Mouse (Mus musculus) neural tube, embryonic 13.5 days (tissue): ENCODE measurements around the gene Trp53i11. TPM values are rescaled to one million over a fixed set of nuclear protein-coding genes. Genes with fewer than 3 reads are reported as not detected.
A peak's percentile ranks its signal among the peaks of the same experiment; 100 is the strongest.

Source experiments
- ATAC-seq: fragments of 200-750 bp; cut with Nextera tagmentation; 2 replicates; pipeline ENCODE4 v1.8.0; 2017; ENCODE audit warnings: low read depth, mild to moderate bottlenecking, moderate TSS enrichment, moderate library complexity
- H3K27ac ChIP-seq: fragments of 300-500 bp; sonication (generic); replicated peaks from 2 replicates; pipeline ENCODE4 v1.5.1; 2015; ENCODE audit warnings: moderate library complexity, mild to moderate bottlenecking, inconsistent platforms
- H3K27me3 ChIP-seq: fragments of 300-500 bp; sonication (generic); 2 replicates; pipeline ENCODE4 v1.6.1; 2015; ENCODE audit warnings: mild to moderate bottlenecking, inconsistent platforms
- H3K36me3 ChIP-seq: fragments of 300-500 bp; sonication (generic); 2 replicates; pipeline ENCODE4 v1.6.1; 2015; ENCODE audit warnings: mild to moderate bottlenecking, inconsistent platforms
- H3K4me1 ChIP-seq: fragments of 300-500 bp; sonication (generic); replicated peaks from 2 replicates; pipeline ENCODE4 v1.6.1; 2015; ENCODE audit warnings: inconsistent platforms
- H3K4me2 ChIP-seq: fragments of 300-500 bp; sonication (generic); 2 replicates; pipeline ENCODE4 v1.6.1; 2015; ENCODE audit warnings: inconsistent platforms, mild to moderate bottlenecking, moderate library complexity
- H3K4me3 ChIP-seq: fragments of 300-500 bp; sonication (generic); 2 replicates; pipeline ENCODE4 v1.5.1; 2015; ENCODE audit warnings: mild to moderate bottlenecking, inconsistent platforms
- H3K9ac ChIP-seq: fragments of 300-500 bp; sonication (generic); 2 replicates; pipeline ENCODE4 v1.6.1; 2015; ENCODE audit warnings: moderate library complexity, mild to moderate bottlenecking, inconsistent platforms
- H3K9me3 ChIP-seq: fragments of 300-500 bp; sonication (generic); 2 replicates; pipeline ENCODE4 v1.6.1; 2016; ENCODE audit warnings: inconsistent platforms
- WGBS: fragments of 180-500 bp; shearing (Covaris S2); methylation state at CpG from one replicate; pipeline ENCODE4 v1.1.7; 2015; 5-methylcytosine and 5-hydroxymethylcytosine counted together
- polyA plus RNA-seq: library from polyadenylated mRNA; unstranded; fragments of >200 nt; fragmentation: Nextera tagmentation; extraction: Ambion mirVana; gene quantifications from 2 replicates; pipeline ENCODE4 v1.2.1, GENCODE M21; 2015

Gene Trp53i11
- polyA plus RNA-seq, 1 experiment from 2014 or later: 150 TPM

DNA sequence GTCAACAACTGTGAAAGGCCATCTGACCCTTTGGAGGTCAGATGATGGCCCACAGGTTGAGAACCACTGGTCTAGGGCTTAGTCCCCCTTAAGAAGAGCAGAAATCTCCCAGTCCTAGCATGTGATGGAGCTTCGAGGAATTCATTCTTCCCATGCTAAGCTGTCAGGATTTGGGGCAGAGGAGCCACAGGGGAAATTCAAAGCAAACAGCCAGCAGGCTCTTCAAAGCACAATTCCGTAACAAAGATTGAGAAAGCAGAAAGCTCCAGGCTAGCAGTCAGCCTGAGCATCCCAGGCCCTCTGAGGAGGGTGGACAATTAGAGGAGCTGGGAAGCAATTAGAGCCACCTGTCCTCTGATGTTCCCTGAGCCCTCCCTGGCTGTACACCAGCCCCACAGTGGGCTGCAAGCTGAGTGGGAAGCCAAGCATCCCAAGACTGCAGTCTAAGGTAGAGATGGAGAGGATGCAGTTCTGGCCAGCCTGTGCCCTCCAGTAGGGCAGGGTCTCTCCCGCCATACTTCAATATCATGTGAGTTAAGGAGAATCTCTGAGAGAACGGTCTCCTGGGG lies 26.8 kb upstream of the Trp53i11 start:
- ATAC-seq: no peak
- no peaks in the 10 kb centered on the region for H3K27me3 ChIP-seq
- no peak overlapping the region for H3K27ac ChIP-seq
- 68% methylated on average over 4 of the region's 4 CpGs for WGBS
- H3K9me3 ChIP-seq: no peaks in the 10 kb centered on the region
- no peaks in the 10 kb centered on the region for H3K36me3 ChIP-seq
- H3K9ac ChIP-seq: no peak overlapping the region
- H3K4me1 ChIP-seq: peaks cover 19% of the 10 kb centered on the region
- H3K4me2 ChIP-seq: no peak overlapping the region
- no peak overlapping the region for H3K4me3 ChIP-seq

DNA sequence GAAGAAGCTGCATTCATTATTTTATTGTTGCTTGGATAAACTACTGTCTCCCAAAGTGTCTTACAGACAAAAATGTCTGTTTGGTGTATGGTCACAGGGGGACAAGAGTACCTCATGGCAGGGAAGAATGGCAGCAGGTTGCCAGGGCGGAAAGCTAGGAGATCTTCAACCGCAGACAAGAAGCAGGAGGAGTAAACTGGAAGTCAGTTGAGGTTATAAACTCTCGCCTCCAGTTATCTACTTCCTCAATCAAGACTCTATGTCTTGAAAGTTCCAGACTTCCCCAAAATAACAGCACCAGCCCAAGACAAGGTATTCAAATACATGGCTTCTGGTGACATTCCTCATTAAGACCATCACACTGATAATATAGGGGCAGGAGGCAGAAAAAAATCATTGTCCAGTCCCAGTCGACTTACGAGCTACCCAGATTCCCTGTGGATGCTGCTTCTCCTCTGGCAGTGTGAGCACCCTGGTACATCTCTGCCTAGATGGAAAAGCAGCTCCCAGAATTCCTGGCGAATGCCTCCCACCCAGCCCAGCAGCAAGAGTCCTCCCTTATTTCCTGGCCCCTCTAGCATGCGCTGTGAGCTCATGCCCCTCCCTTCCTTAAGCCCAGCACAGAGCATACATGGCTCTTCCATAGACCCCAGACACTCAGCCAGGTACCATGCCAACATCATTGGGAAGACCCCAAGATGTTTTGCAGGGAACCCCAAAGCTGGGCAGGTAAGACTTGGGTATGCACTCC lies 25.3 kb upstream of the Trp53i11 start:
- no peak for ATAC-seq
- no peaks in the 10 kb centered on the region for H3K27me3 ChIP-seq
- no peaks in the 10 kb centered on the region for H3K9me3 ChIP-seq
- H3K27ac ChIP-seq: no peak overlapping the region
- H3K4me3 ChIP-seq: no peak overlapping the region
- no peak overlapping the region for H3K9ac ChIP-seq
- no peaks in the 10 kb centered on the region for H3K36me3 ChIP-seq
- H3K4me1 ChIP-seq: peaks cover 28% of the 10 kb centered on the region
- H3K4me2 ChIP-seq: no peak overlapping the region
- WGBS: 85% methylated on average over 7 of the region's 7 CpGs

DNA sequence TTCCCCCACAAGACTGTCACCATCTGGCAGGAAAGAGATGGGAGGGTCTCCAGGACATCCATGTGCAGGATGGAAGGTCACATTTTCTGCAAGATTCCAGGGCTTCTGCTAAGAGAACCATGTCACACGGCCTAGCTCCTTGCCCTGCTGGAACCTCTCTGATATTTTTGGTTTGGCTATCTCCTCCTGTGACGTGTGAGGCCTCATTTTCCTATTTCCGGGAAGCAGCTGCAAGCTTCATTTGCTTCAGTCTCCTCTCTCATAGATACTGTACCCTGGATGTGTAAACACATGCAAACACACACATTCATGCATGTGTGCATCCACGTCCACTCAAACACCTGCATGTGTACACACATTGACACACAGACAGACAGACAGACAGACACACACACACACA lies 24.6 kb upstream of the Trp53i11 start:
- Histone ChIP-seq H3K27me3 (no peaks in the 10 kb centered on the region), H3K36me3 (no peaks in the 10 kb centered on the region), H3K4me2 (no peak overlapping the region), H3K4me3 (no peak overlapping the region), H3K9ac (no peak overlapping the region), H3K27ac (no peak overlapping the region), H3K9me3 (no peaks in the 10 kb centered on the region), H3K4me1 (peaks cover 28% of the 10 kb centered on the region)
- WGBS: 86% methylated on average over 4 of the region's 4 CpGs
- no peak for ATAC-seq

DNA sequence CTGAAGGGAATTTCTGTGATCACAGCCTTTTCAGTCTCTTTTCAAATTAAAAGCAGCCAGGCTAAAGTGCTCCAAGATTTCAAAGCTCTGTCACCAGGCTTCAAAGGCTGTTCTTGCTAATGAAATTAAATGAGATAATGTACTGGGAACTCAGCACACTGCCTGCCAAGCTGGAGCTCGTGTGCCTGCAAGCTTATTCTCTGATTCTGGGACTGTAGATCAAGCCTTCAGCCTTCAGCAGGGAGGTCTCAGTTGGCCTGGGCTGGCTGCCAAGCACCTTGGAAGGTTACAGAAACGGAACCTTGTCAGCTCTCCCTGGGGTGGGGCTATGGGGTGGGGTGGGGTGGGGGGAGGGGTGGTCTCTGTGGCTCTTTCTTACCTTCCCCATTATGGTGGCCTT lies 24.0 kb upstream of the Trp53i11 start:
- H3K4me2 ChIP-seq: no peak overlapping the region

DNA sequence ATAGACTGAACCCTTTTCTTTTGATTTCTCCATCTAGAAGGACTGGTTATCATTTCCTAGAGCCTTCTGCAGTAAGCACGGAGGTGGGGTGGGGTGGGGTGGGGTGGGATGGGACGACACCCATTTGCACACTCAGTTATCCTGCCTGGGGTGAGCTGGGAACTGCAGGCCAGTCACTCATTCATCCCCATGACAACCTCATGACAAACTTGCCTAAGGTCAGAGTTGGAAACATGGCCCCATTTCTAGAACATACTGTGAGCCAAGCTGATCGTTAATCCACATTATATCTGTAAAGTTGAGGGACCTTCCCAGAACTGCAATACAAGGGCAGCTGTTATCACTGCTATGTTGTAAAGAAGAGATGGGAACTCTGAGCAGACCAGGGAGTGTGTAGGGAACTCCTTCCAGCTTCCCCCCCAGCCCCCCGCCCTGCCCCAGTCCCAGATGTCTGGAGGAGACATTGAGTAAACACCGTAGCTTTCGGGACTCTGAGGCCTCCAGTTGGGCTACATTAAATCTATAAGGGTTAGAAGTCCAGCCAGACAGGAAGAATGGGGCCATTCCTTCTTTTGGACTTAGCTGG lies 23.5 kb upstream of the Trp53i11 start:
- Histone ChIP-seq H3K27me3 (no peaks in the 10 kb centered on the region), H3K36me3 (no peaks in the 10 kb centered on the region), H3K9me3 (no peaks in the 10 kb centered on the region), H3K27ac (no peak overlapping the region), H3K4me2 (no peak overlapping the region), H3K9ac (no peak overlapping the region), H3K4me1 (peaks cover 28% of the 10 kb centered on the region), H3K4me3 (no peak overlapping the region)
- WGBS: 84% methylated on average over 6 of the region's 6 CpGs
- no peak for ATAC-seq

More for the DNA sequence above, 24.0 kb upstream of the Trp53i11 start:
- no peaks in the 10 kb centered on the region for H3K9me3 ChIP-seq
- no peaks in the 10 kb centered on the region for H3K36me3 ChIP-seq
- no peak overlapping the region for H3K27ac ChIP-seq
- H3K9ac ChIP-seq: no peak overlapping the region
- no peak overlapping the region for H3K4me3 ChIP-seq
- H3K4me1 ChIP-seq: peaks cover 28% of the 10 kb centered on the region
- ATAC-seq: no peak
- 25% methylated on average over 2 of the region's 2 CpGs for WGBS
- H3K27me3 ChIP-seq: no peaks in the 10 kb centered on the region

DNA sequence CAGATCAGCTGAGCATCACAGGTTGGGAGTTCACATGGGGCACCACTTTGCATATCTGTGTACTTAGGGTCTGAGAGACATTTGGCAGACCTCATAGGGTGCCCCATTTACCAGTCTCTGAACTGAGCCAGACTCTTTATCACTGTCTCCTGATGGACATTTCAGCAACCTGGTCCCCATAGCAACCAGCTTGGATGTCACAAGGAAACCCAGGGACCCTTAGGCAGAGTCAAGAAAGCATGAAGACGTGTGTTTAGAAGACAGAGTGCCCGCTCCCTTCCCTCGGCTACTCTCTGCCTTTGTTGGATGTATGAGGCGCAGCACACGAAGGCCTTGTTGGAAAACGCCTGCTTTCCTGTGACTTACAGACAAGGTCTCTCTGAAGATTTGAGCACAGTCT lies 21.1 kb upstream of the Trp53i11 start:
- no peaks in the 10 kb centered on the region for H3K9me3 ChIP-seq
- H3K27me3 ChIP-seq: no peaks in the 10 kb centered on the region
- peaks cover 33% of the 10 kb centered on the region for H3K4me1 ChIP-seq
- WGBS: 68% methylated on average over 6 of the region's 6 CpGs
- no peaks in the 10 kb centered on the region for H3K36me3 ChIP-seq
- H3K9ac ChIP-seq: no peak overlapping the region
- H3K27ac ChIP-seq: no peak overlapping the region
- H3K4me2 ChIP-seq: no peak overlapping the region
- ATAC-seq: no peak
- H3K4me3 ChIP-seq: no peak overlapping the region

DNA sequence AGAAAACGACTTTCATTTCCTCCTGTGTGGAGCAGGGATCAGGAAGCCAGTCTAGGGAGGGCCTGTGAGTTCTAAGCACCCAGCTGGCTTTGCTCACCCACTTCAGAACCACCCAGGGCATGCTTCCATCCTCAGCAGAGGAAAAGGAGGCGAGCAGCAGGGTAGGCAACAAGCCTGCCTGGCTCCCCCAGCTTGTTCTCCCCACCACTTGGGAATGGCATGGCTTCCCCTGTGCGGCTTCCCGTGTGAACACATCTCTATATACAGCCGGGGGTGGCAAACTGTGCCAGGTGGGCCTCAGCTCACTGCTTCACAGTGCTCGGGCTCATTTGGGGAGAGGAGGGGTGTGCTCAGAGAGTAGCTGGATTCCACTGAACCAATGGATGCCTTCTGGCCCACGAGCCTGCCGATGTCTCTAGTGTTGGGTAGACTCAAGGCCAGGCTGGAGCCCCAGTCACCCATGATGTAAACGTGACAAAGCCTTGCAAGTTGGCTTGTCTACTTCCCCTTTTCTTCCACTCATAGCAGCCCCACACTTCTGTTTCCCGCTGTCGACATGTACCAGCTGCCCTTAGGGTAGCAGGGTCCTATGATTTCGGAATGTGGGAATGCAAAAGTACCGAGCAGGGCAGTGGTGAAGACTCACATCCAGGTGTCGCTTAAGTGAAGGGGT lies 20.5 kb upstream of the Trp53i11 start:
- Histone ChIP-seq H3K27ac (no peak overlapping the region), H3K9ac (no peak overlapping the region), H3K27me3 (no peaks in the 10 kb centered on the region), H3K9me3 (no peaks in the 10 kb centered on the region), H3K4me2 (no peak overlapping the region), H3K36me3 (no peaks in the 10 kb centered on the region), H3K4me1 (peaks cover 38% of the 10 kb centered on the region), H3K4me3 (no peak overlapping the region)
- 84% methylated on average over 14 of the region's 14 CpGs for WGBS
- ATAC-seq: no peak

DNA sequence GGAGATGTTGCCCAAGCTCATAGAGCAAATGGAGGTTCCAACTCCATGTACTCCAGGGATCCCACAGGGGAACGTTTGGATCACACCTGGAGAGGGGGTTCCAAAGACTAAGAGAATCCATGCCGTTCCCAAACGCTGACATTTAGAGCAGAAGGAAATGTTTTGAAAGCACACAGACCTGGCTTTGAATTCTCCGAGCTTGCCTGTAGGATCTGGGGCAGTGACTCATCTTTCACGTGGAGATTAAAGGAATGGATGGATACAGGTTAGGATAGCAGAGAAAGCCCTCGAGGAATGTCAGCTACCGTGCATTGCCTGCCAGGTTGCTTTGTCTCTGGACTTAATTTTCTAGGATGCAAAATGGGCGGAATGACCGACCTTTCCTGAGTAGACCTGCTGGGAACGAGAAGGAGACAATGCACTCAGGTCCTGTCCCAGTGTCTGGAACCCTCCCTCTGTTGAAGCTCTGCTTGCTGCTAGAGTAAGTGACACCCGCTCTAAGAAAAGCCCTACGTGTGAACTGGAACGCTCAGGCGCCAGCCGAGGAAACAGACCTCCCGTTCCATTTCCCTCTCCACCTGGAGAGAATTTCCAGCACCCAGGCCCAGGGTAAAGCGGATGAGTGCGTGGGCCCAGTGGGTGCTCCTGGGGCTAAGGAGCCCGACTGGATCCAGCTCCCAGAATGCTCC lies 17.0 kb upstream of the Trp53i11 start:
- H3K27ac ChIP-seq: peak overlapping the region; percentile 75
- no peak overlapping the region for H3K4me2 ChIP-seq
- no peaks in the 10 kb centered on the region for H3K36me3 ChIP-seq
- 74% methylated on average over 19 of the region's 19 CpGs for WGBS
- peaks cover 59% of the 10 kb centered on the region for H3K4me1 ChIP-seq
- no peak overlapping the region for H3K9ac ChIP-seq
- ATAC-seq: peak; percentile 46; the same call in 1 of the 2 replicates
- H3K4me3 ChIP-seq: no peak overlapping the region
- H3K27me3 ChIP-seq: no peaks in the 10 kb centered on the region
- no peaks in the 10 kb centered on the region for H3K9me3 ChIP-seq

DNA sequence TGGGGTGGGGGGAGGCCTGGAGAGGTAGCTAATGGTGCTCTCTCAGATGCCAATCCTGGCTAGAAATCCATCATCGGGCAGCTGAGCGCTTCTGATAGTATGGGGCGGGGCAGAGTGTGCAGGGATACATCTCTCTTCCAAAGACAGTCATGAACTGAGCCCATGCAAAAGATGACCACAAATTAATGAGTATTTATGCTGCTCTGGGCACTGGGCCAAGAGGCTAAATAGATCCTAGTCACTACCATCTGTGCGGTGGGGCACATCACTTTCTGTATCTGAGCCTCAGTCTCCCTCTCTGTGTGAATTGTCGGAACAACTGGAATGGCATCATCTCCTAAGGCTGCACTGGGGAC lies 16.5 kb upstream of the Trp53i11 start:
- H3K27ac ChIP-seq: peak overlapping the region; percentile 75
- no peak overlapping the region for H3K9ac ChIP-seq
- no peaks in the 10 kb centered on the region for H3K36me3 ChIP-seq
- H3K4me2 ChIP-seq: no peak overlapping the region
- 0 out of 2 replicates have a peak, but pooled peaks have one; percentile 36 for ATAC-seq
- H3K4me3 ChIP-seq: no peak overlapping the region
- no peaks in the 10 kb centered on the region for H3K9me3 ChIP-seq
- WGBS: 48% methylated on average over 5 of the region's 5 CpGs
- no peaks in the 10 kb centered on the region for H3K27me3 ChIP-seq
- peaks cover 64% of the 10 kb centered on the region for H3K4me1 ChIP-seq

DNA sequence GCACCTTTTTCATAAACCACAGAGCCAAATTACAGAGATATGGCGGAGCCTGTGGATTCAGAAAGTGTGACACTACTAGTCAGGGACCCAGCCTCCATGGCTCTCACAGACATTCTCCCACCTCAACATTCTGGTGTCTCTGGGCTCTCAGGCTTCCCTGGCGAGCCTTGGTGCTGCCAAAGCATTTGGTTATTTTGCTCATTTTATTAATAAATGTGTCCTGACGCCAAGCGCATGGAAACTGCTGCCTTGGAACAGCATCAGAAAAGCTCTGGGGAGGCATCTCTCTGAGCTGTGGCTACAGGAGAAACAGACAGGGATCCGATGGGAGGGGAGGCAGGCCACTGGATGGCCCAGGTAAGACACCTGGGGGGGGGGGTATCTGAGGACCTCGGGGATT lies 15.4 kb upstream of the Trp53i11 start:
- H3K27ac ChIP-seq: 0 out of 2 replicates have a peak overlapping the region, but pooled peaks have one; percentile 75
- H3K36me3 ChIP-seq: no peaks in the 10 kb centered on the region
- WGBS: 76% methylated on average over 6 of the region's 6 CpGs
- peaks cover 66% of the 10 kb centered on the region for H3K4me1 ChIP-seq
- no peak overlapping the region for H3K9ac ChIP-seq
- no peaks in the 10 kb centered on the region for H3K27me3 ChIP-seq
- H3K9me3 ChIP-seq: no peaks in the 10 kb centered on the region
- H3K4me2 ChIP-seq: no peak overlapping the region
- ATAC-seq: no peak
- no peak overlapping the region for H3K4me3 ChIP-seq

DNA sequence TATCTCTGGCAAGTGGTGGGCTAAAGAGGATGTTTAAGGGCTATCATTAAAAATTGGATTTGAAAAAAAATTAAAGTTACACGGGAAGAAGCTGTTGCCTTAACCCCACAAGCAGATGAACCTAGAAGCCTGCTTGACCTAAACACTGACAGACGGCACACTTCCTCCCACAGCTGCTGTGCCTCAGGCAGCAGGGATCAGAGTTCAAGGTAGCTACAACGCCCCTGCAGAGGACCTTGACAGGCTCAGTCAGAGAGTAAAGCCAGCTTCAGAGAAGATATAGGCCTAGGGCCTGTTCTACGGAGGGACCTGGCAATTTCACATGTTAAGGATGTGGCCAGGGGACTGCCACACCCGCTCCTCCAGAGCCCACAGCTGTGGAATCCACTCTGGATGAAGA lies 14.9 kb upstream of the Trp53i11 start:
- Histone ChIP-seq H3K36me3 (no peaks in the 10 kb centered on the region), H3K4me3 (no peak overlapping the region), H3K27ac (no peak overlapping the region), H3K27me3 (no peaks in the 10 kb centered on the region), H3K9me3 (no peaks in the 10 kb centered on the region), H3K4me1 (peaks cover 71% of the 10 kb centered on the region), H3K4me2 (no peak overlapping the region), H3K9ac (no peak overlapping the region)
- ATAC-seq: no peak
- 48% methylated on average over 5 of the region's 5 CpGs for WGBS

DNA sequence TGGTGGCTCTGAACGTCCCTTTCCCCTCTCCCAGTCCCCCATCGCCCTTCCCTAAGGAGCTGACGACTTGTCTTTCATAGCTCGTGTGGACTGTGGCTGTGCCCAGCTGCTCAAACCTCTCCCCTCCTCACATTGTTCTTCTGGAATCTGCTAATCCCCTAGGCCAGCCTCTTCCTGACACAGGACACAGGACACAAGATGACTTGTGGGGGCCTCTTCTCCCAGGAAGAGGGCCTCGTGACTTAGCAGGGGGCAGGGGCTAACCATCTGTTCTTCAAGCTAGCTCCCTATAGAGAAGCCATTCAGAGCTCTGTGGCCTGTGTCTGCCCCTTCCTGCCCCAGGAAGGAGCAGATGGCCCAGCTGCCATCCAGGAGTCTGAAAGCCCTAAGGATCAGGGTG lies 13.2 kb upstream of the Trp53i11 start:
- no peak overlapping the region for H3K4me2 ChIP-seq
- no peak overlapping the region for H3K9ac ChIP-seq
- no peaks in the 10 kb centered on the region for H3K9me3 ChIP-seq
- peaks cover 88% of the 10 kb centered on the region for H3K4me1 ChIP-seq
- H3K4me3 ChIP-seq: no peak overlapping the region
- no peaks in the 10 kb centered on the region for H3K36me3 ChIP-seq
- ATAC-seq: no peak
- 5% methylated on average over 5 of the region's 5 CpGs for WGBS
- H3K27ac ChIP-seq: peak overlapping the region; percentile 88
- H3K27me3 ChIP-seq: no peaks in the 10 kb centered on the region
